Mouse (Mus musculus) retina, postnatal 1 day (tissue): ENCODE measurements around the gene Heatr4.
A peak's percentile ranks its signal among the peaks of the same experiment; 100 is the strongest.

Experiments used
- DNase-seq: peaks from one replicate; pipeline ENCODE4 v3.0.0-alpha.2; 2012

The Heatr4 gene

GRCm38 (mm10) chr12:83929186-83929804 is 55.4 kb downstream of the Heatr4 start:
- DNase-seq = no peak

GRCm38 (mm10) chr12:83927747-83928146 is 56.9 kb downstream of the Heatr4 start:
- DNase-seq = no peak

GRCm38 (mm10) chr12:83926061-83926460 is 58.6 kb downstream of the Heatr4 start:
- DNase-seq = no peak

- no peak for DNase-seq
Measured at GRCm38 (mm10) chr12:83925160-83925703, 59.4 kb downstream of the Heatr4 start.

- no peak for DNase-seq
Measured at GRCm38 (mm10) chr12:83924332-83924731, 60.3 kb downstream of the Heatr4 start.

- no peak for DNase-seq
Measured at GRCm38 (mm10) chr12:83923486-83923859, 61.2 kb downstream of the Heatr4 start.

GRCm38 (mm10) chr12:83922724-83923485 is 61.7 kb downstream of the Heatr4 start:
- DNase-seq = no peak

- DNase-seq = peak; percentile 100
Measured at GRCm38 (mm10) chr12:83921535-83922381, 62.9 kb downstream of the Heatr4 start, which contains the start of gene Numb. Numb (minus strand) TSS chr12:83921934.

- DNase-seq = peak; percentile 48
Measured at GRCm38 (mm10) chr12:83920721-83921441, 63.8 kb downstream of the Heatr4 start.

- no peak for DNase-seq
Measured at GRCm38 (mm10) chr12:83916884-83917283, 67.8 kb downstream of the Heatr4 start.

GRCm38 (mm10) chr12:83914797-83915196 is 69.9 kb downstream of the Heatr4 start:
- no peak for DNase-seq

GRCm38 (mm10) chr12:83914202-83914740 is 70.4 kb downstream of the Heatr4 start:
- no peak for DNase-seq

- no peak for DNase-seq
Measured at GRCm38 (mm10) chr12:83910451-83910850, 74.2 kb downstream of the Heatr4 start.
